Mouse (Mus musculus) heart, embryonic 14.5 days (tissue): ENCODE measurements around the gene Ssh2. TPM values are rescaled to one million over a fixed set of nuclear protein-coding genes. Genes with fewer than 3 reads are reported as not detected.

Source experiments
- ATAC-seq: fragments of 200-750 bp; cut with Nextera tagmentation; 2 replicates; pipeline ENCODE4 v1.8.0; 2017; ENCODE audit warnings: low read depth, moderate TSS enrichment; ENCODE audit not compliant: insufficient number of reproducible peaks, insufficient read depth, low FRiP score
- H3K27ac ChIP-seq, 2 experiments: fragments of 200-500 bp in 1 of 2; fragments of 300-500 bp in 1 of 2; sonication (generic) in 1 of 2; replicated peaks in 1 of 2; 2 replicates each; pipeline ENCODE4 v1.5.1; 2012 to 2014; ENCODE audit warnings: low read depth in 2 of 2, low read length in 2 of 2, control low read depth in 1 of 2, mild to moderate bottlenecking in 1 of 2, mixed read lengths in 1 of 2; ENCODE audit not compliant: control insufficient read depth in 1 of 2, insufficient read depth in 1 of 2
- H3K27me3 ChIP-seq: fragments of 300-500 bp; sonication (generic); 2 replicates; pipeline ENCODE4 v1.6.1; 2014; ENCODE audit warnings: mild to moderate bottlenecking, low read length, control low read depth; ENCODE audit not compliant: control insufficient read depth, insufficient read depth
- H3K36me3 ChIP-seq: fragments of 300-500 bp; sonication (generic); 2 replicates; pipeline ENCODE4 v1.6.1; 2014; ENCODE audit warnings: mild to moderate bottlenecking, control low read depth, low read length, mixed read lengths; ENCODE audit not compliant: control insufficient read depth, insufficient read depth
- H3K4me1 ChIP-seq, 2 experiments: fragments of 200-500 bp in 1 of 2; fragments of 300-500 bp in 1 of 2; sonication (generic) in 1 of 2; 2 replicates each; pipeline ENCODE4 v1.6.1; 2012 to 2014; ENCODE audit warnings: low read length in 2 of 2, control low read depth in 1 of 2, mixed read lengths in 1 of 2; ENCODE audit not compliant: control insufficient read depth in 2 of 2, insufficient read depth in 2 of 2
- H3K4me2 ChIP-seq: fragments of 300-500 bp; sonication (generic); 2 replicates; pipeline ENCODE4 v1.6.1; 2014; ENCODE audit warnings: mild to moderate bottlenecking, low read length
- H3K4me3 ChIP-seq, 2 experiments: fragments of 200-500 bp in 1 of 2; fragments of 300-500 bp in 1 of 2; sonication (generic) in 1 of 2; 2 replicates each; pipeline ENCODE4 v1.5.1; 2012 to 2014; ENCODE audit warnings: low read length in 2 of 2, mild to moderate bottlenecking in 2 of 2, control low read depth in 1 of 2, low read depth in 1 of 2, moderate library complexity in 1 of 2; ENCODE audit not compliant: control insufficient read depth in 1 of 2, insufficient read depth in 1 of 2
- H3K9ac ChIP-seq: fragments of 300-500 bp; sonication (generic); 2 replicates; pipeline ENCODE4 v1.6.1; 2014; ENCODE audit warnings: mild to moderate bottlenecking, low read length
- H3K9me3 ChIP-seq: fragments of 300-500 bp; sonication (generic); 2 replicates; pipeline ENCODE4 v1.6.1; 2016; ENCODE audit warnings: low read length, control low read depth; ENCODE audit not compliant: control insufficient read depth
- WGBS: fragments of 180-500 bp; shearing (Covaris S2); extraction: QIAGEN DNeasy Blood & Tissue Kit; methylation state at CpG from one replicate; pipeline ENCODE4 v1.1.7; 2014; 5-methylcytosine and 5-hydroxymethylcytosine counted together
- polyA plus RNA-seq: library from polyadenylated mRNA; unstranded; fragments of >200 nt; fragmentation: Nextera tagmentation; extraction: Ambion mirVana; gene quantifications from 2 replicates; pipeline ENCODE4 v1.2.1, GENCODE M21; 2014

Ssh2 gene
- polyA plus RNA-seq, 1 experiment from 2014 or later = 31.4 TPM

DNA sequence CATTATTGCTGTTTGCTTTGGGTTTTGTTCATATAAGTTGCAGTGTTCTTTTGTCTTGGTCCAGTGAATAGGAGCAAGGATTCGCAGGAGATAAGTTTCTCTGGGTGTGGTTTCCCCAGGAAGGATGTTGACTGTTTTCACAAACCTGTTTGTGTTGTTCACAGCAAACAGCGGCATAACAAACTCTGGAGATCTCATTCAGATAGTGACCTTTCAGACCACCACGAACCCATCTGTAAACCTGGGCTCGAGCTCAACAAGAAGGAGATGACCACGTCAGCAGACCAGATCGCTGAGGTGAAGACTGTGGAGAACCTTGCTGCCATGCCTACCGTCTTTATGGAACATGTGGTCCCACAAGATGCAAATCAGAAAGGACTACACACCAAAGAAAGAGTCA lies 233.1 kb downstream of the Ssh2 start:
- H3K4me1 ChIP-seq = peaks cover 0 to 19% of the 10 kb centered on the region in 2 experiments; a peak in 3 of 4 replicates
- no peak overlapping the region for H3K27ac ChIP-seq
- no peak overlapping the region for H3K4me3 ChIP-seq
- WGBS = 82% methylated on average over 7 of the region's 7 CpGs
- no peaks in the 10 kb centered on the region for H3K9me3 ChIP-seq
- no peak for ATAC-seq
- H3K9ac ChIP-seq = no peak overlapping the region
- H3K27me3 ChIP-seq = no peaks in the 10 kb centered on the region
- H3K36me3 ChIP-seq = peaks cover 77% of the 10 kb centered on the region
- no peak overlapping the region for H3K4me2 ChIP-seq

- H3K27me3 ChIP-seq = no peaks in the 10 kb centered on the region
- H3K9ac ChIP-seq = no peak overlapping the region
- no peaks in the 10 kb centered on the region for H3K9me3 ChIP-seq
- no peak for ATAC-seq
- peaks cover 2 to 14% of the 10 kb centered on the region in 2 experiments for H3K4me1 ChIP-seq
- no peak overlapping the region for H3K4me3 ChIP-seq
- no peak overlapping the region for H3K27ac ChIP-seq
- WGBS = 80% methylated on average over 2 of the region's 2 CpGs
- H3K36me3 ChIP-seq = peaks cover 84% of the 10 kb centered on the region
- no peak overlapping the region for H3K4me2 ChIP-seq
Observed at GRCm38 (mm10) chr11:77451670-77452069, 235.6 kb downstream of the Ssh2 start.

DNA sequence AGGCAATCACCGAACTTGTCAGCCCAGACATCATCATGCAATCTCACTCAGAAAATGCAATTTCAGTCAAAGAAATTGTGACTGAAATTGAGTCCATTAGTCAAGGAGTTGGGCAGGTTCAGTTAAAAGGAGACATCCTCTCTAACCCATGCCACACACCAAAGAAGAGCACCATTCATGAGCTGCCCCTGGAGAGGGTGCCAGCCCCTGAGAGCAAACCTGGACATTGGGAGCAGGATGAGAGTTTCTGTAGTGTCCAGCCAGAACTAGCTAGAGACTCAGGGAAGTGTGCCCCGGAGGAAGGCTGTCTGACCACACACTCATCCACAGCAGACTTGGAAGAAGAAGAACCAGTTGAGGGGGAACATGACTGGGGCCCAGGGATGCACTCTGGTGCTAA lies 237.3 kb downstream of the Ssh2 start:
- no peak for ATAC-seq
- 98% methylated on average over 2 of the region's 2 CpGs for WGBS
- peaks cover 87% of the 10 kb centered on the region for H3K36me3 ChIP-seq
- H3K9ac ChIP-seq = no peak overlapping the region
- no peaks in the 10 kb centered on the region for H3K27me3 ChIP-seq
- peaks cover 5 to 22% of the 10 kb centered on the region in 2 experiments for H3K4me1 ChIP-seq
- no peak overlapping the region for H3K4me2 ChIP-seq
- H3K4me3 ChIP-seq = no peak overlapping the region
- H3K9me3 ChIP-seq = no peaks in the 10 kb centered on the region
- H3K27ac ChIP-seq = no peak overlapping the region

DNA sequence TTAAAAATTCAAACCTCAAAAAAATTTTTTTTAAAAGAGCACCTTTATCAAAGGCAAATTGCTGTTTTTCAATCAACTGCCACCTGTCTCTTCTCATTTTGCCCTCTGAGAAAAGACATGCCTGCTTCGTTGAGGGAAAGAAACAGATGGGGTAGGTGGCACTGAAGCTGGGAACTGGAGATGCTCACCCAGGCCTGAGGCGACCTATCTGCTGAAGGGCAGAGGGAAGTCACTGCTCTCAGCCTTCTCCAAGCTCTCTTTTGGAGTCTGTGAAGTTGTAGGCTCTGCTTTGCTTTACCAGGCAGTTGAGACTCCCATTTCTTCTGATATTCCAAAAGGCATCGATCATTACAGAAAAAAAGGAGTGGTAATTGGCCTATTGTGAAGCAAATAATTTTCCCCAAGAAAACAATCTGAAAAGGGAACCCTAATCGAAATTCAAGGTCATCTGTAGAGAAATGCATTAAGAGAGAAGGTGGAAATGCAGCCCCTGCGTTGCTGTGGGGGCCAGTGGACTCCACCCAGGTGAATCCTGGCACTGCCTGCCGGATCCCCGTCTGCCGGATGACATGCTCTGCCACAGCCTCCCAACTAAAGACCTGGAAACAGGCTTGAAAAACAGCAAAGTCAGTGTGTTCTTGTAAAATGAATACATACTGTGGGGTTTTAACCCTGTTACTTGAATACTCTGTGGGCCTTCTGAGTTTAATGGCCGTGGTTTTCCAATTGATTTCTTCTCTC lies 239.9 kb downstream of the Ssh2 start:
- WGBS = 82% methylated on average over 9 of the region's 9 CpGs
- Histone ChIP-seq H3K9me3 (no peaks in the 10 kb centered on the region), H3K4me2 (no peak overlapping the region), H3K4me1 (peaks cover 5 to 22% of the 10 kb centered on the region in 2 experiments), H3K27me3 (no peaks in the 10 kb centered on the region), H3K36me3 (peaks cover 73% of the 10 kb centered on the region), H3K4me3 (no peak overlapping the region), H3K9ac (no peak overlapping the region), H3K27ac (no peak overlapping the region)
- no peak for ATAC-seq

GRCm38 (mm10) chr11:77456866-77457265 lies 240.8 kb downstream of the Ssh2 start:
- Histone ChIP-seq H3K4me3 (no peak overlapping the region), H3K27ac (peak overlapping the region; percentile 15 to 37; a peak in 3 of 4 replicates), H3K9me3 (no peaks in the 10 kb centered on the region), H3K36me3 (peaks cover 67% of the 10 kb centered on the region), H3K4me2 (no peak overlapping the region), H3K9ac (no peak overlapping the region), H3K27me3 (no peaks in the 10 kb centered on the region), H3K4me1 (peaks cover 5 to 27% of the 10 kb centered on the region in 2 experiments)
- WGBS = 25% methylated on average over 6 of the region's 6 CpGs
- ATAC-seq = 0 out of 2 replicates have a peak, but pooled peaks have one; percentile 45

- H3K27ac ChIP-seq = peak overlapping the region; percentile 93 to 96
- peaks cover 33 to 56% of the 10 kb centered on the region in 2 experiments for H3K4me1 ChIP-seq
- no peak for ATAC-seq
- H3K27me3 ChIP-seq = peaks cover 10% of the 10 kb centered on the region
- WGBS = 4% methylated on average over 6 of the region's 6 CpGs
- H3K36me3 ChIP-seq = peaks cover 26% of the 10 kb centered on the region
- H3K4me2 ChIP-seq = peak overlapping the region; percentile 79
- H3K9me3 ChIP-seq = no peaks in the 10 kb centered on the region
- H3K9ac ChIP-seq = peak overlapping the region; percentile 87
- H3K4me3 ChIP-seq = peak overlapping the region; percentile 65
Observed at GRCm38 (mm10) chr11:77461856-77462255, 245.8 kb downstream of the Ssh2 start.

DNA sequence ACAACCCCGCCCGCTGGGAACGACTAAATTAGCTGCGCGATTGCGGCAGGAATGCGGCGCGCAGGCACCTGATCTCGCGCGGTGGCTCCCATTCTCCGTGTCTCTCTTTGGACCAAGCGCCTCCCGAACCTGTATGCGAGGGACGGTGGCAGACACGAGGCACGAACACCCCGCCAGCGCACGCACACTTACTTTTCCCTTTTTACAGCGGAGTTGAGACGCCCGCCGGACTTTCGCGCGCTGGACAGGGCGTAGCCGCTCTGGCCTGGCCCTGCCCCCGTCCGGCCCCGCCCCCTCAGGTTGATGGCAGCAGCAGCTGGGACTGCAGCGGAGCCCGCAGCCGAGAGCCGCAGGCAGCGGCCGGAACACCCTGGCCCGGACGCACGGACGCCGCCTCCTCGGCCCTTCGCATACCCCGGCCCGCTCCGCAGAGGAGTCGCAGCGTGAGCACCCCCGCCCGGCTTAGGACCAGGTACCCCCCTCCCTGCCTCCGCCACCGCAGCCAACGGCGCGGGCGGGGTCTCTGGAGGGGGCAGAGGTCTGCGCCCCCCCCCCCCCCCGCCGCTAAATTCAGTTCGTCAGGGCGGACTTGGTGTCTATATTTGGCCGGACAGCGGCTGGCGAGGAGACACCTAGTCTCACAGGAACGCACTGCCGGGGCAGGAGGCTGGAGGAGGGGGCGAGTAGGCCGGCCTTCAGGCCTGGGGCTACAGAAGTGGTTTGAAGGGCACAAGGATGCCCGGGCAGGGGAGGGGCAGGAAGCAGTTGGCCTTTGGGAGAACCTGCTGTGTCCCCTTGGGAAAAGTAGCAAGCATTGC lies 246.4 kb downstream of the Ssh2 start, which contains the start of gene Coro6:
TSS of gene Coro6 (plus strand) at position 129 of the 818 bp plus-strand sequence.
- peak within 1 kb of the TSS; percentile 79 for H3K4me2 ChIP-seq
- H3K9me3 ChIP-seq = no peaks in the 10 kb centered on the region
- peaks cover 35 to 57% of the 10 kb centered on the region in 2 experiments for H3K4me1 ChIP-seq
- WGBS = under 1% methylated on average over 72 of the region's 73 CpGs
- peaks cover 22% of the 10 kb centered on the region for H3K36me3 ChIP-seq
- peak within 1 kb of the TSS; percentile 87 for H3K9ac ChIP-seq
- peaks cover 10% of the 10 kb centered on the region for H3K27me3 ChIP-seq
- H3K4me3 ChIP-seq = peak within 1 kb of the TSS; percentile 65
- H3K27ac ChIP-seq = peak within 1 kb of the TSS; percentile 93 to 96
- ATAC-seq = peak; percentile 78
